Mouse (Mus musculus) kidney, adult 2 months (tissue): ENCODE results near the gene N4bp2.

Experiments
- CTCF ChIP-seq: fragments of 200-500 bp; conservative IDR thresholded peaks from 2 replicates; pipeline ENCODE4 v1.5.1; 2011; ENCODE audit warnings: low read depth, mild to moderate bottlenecking, control low read depth, low read length, moderate library complexity, mixed read lengths; ENCODE audit not compliant: insufficient read depth, insufficient read length
- POLR2A ChIP-seq: fragments of 200-500 bp; IDR thresholded peaks from one replicate; pipeline ENCODE4 v1.6.1; 2011; ENCODE audit warnings: low read depth, low read length, control low read depth

- TF ChIP-seq POLR2A (no peak), CTCF (no peak)
Measured at GRCm38 (mm10) chr5:65826476-65826875, 63.2 kb downstream of the N4bp2 start.
